Mouse (Mus musculus) kidney, postnatal 0 days (tissue): ENCODE results near the gene Cyth3. TPM values are rescaled to one million over a fixed set of nuclear protein-coding genes. Genes with fewer than 3 reads are reported as not detected.
A peak's percentile ranks its signal among the peaks of the same experiment; 100 is the strongest.

Source experiments
- ATAC-seq: fragments of 200-750 bp; cut with Nextera tagmentation; replicated peaks from 2 replicates; pipeline ENCODE4 v1.8.0; 2017; ENCODE audit warnings: low read depth, moderate number of reproducible peaks, moderate TSS enrichment, moderate library complexity; ENCODE audit not compliant: low FRiP score
- DNase-seq: peaks from one replicate; pipeline ENCODE4 v3.0.0-alpha.2; 2016; ENCODE audit warnings: low spot score
- H3K27ac ChIP-seq: fragments of 300-500 bp; sonication (generic); 2 replicates; pipeline ENCODE4 v1.5.1; 2014; ENCODE audit warnings: mild to moderate bottlenecking
- H3K27me3 ChIP-seq: fragments of 300-500 bp; sonication (generic); 2 replicates; pipeline ENCODE4 v1.6.1; 2014; ENCODE audit warnings: low read length, mixed read lengths; ENCODE audit not compliant: insufficient read depth
- H3K36me3 ChIP-seq: fragments of 300-500 bp; sonication (generic); 2 replicates; pipeline ENCODE4 v1.6.1; 2014; ENCODE audit warnings: low read length, mixed read lengths; ENCODE audit not compliant: insufficient read depth
- H3K4me1 ChIP-seq: fragments of 300-500 bp; sonication (generic); replicated peaks from 2 replicates; pipeline ENCODE4 v1.6.1; 2014; ENCODE audit warnings: antibody characterized with exemption, low read length, mixed read lengths; ENCODE audit not compliant: insufficient read depth
- H3K4me2 ChIP-seq: fragments of 300-500 bp; sonication (generic); 2 replicates; pipeline ENCODE4 v1.6.1; 2014; ENCODE audit warnings: mild to moderate bottlenecking, low read length, moderate library complexity, mixed read lengths
- H3K4me3 ChIP-seq: fragments of 300-500 bp; sonication (generic); replicated peaks from 2 replicates; pipeline ENCODE4 v1.5.1; 2014; ENCODE audit warnings: low read depth, low read length
- H3K9ac ChIP-seq: fragments of 300-500 bp; sonication (generic); 2 replicates; pipeline ENCODE4 v1.6.1; 2014; ENCODE audit warnings: low read depth, low read length
- H3K9me3 ChIP-seq: fragments of 300-500 bp; sonication (generic); replicated peaks from 2 replicates; pipeline ENCODE4 v1.6.1; 2016; ENCODE audit warnings: low read length, inconsistent platforms, mixed read lengths
- CTCF ChIP-seq: IDR thresholded peaks from 2 replicates; pipeline ENCODE4 v1.5.1; 2016; ENCODE audit warnings: antibody characterized with exemption, low read depth, mild to moderate bottlenecking, moderate library complexity
- WGBS: fragments of 180-500 bp; shearing (Covaris S2); extraction: QIAGEN DNeasy Blood & Tissue Kit; methylation state at CpG from one replicate; pipeline ENCODE4 v1.1.7; 2014; 5-methylcytosine and 5-hydroxymethylcytosine counted together
- polyA plus RNA-seq: library from polyadenylated mRNA; unstranded; fragments of >200 nt; fragmentation: Nextera tagmentation; extraction: Ambion mirVana; gene quantifications from 2 replicates; pipeline ENCODE4 v1.2.1, GENCODE M21; 2015

The Cyth3 gene
- polyA plus RNA-seq, 1 experiment from 2014 or later = 74.3 TPM

- DNase-seq (no peak), ATAC-seq (no peak)
- no peak for TF ChIP-seq CTCF
- H3K9ac ChIP-seq = no peak overlapping the region
- no peaks in the 10 kb centered on the region for H3K27me3 ChIP-seq
- H3K36me3 ChIP-seq = no peaks in the 10 kb centered on the region
- 65% methylated on average over 7 of the region's 7 CpGs for WGBS
- no peaks in the 10 kb centered on the region for H3K9me3 ChIP-seq
- no peak overlapping the region for H3K4me2 ChIP-seq
- 0 out of 2 replicates have a peak, but pooled peaks cover 6% of the 10 kb centered on the region for H3K4me1 ChIP-seq
- H3K27ac ChIP-seq = no peak overlapping the region
- H3K4me3 ChIP-seq = no peak overlapping the region
Measured at GRCm38 (mm10) chr5:143618585-143618984, 3.7 kb upstream of the Cyth3 start.

GRCm38 (mm10) chr5:143620196-143620595 is 2.1 kb upstream of the Cyth3 start:
- ATAC-seq (no peak), DNase-seq (no peak)
- Histone ChIP-seq H3K9me3 (no peaks in the 10 kb centered on the region), H3K4me3 (no peak overlapping the region), H3K36me3 (no peaks in the 10 kb centered on the region), H3K4me1 (0 out of 2 replicates have a peak, but pooled peaks cover 6% of the 10 kb centered on the region), H3K27me3 (no peaks in the 10 kb centered on the region), H3K9ac (no peak overlapping the region), H3K27ac (no peak overlapping the region), H3K4me2 (no peak overlapping the region)
- TF ChIP-seq CTCF = no peak
- WGBS = 9% methylated on average over 1 of the region's 1 CpGs

GRCm38 (mm10) chr5:143620941-143621340 is 1.3 kb upstream of the Cyth3 start:
- Histone ChIP-seq H3K27ac (no peak overlapping the region), H3K4me3 (no peak overlapping the region), H3K27me3 (no peaks in the 10 kb centered on the region), H3K9me3 (no peaks in the 10 kb centered on the region), H3K4me2 (no peak overlapping the region), H3K9ac (no peak overlapping the region), H3K36me3 (no peaks in the 10 kb centered on the region), H3K4me1 (peaks cover 12% of the 10 kb centered on the region)
- peak; percentile 67 for DNase-seq
- ATAC-seq = no peak
- WGBS = 6% methylated on average over 13 of the region's 13 CpGs
- no peak for TF ChIP-seq CTCF

- Histone ChIP-seq H3K4me3 (peak overlapping the region; percentile 67), H3K9me3 (no peaks in the 10 kb centered on the region), H3K27me3 (no peaks in the 10 kb centered on the region), H3K9ac (peak overlapping the region; percentile 86), H3K4me1 (peaks cover 17% of the 10 kb centered on the region), H3K36me3 (no peaks in the 10 kb centered on the region), H3K4me2 (peak overlapping the region; percentile 74), H3K27ac (peak overlapping the region; percentile 87)
- no peak for DNase-seq
- under 1% methylated on average over 48 of the region's 48 CpGs for WGBS
- TF ChIP-seq CTCF = no peak
- peak; percentile 75 for ATAC-seq
Measured at GRCm38 (mm10) chr5:143622623-143623150, 440 bp downstream of the Cyth3 start.

GRCm38 (mm10) chr5:143623356-143624295 is 1.4 kb downstream of the Cyth3 start:
- H3K9ac ChIP-seq = peak overlapping the region; percentile 86
- TF ChIP-seq CTCF = no peak
- DNase-seq (no peak), ATAC-seq (no peak)
- peak overlapping the region; percentile 43 for H3K27ac ChIP-seq
- H3K9me3 ChIP-seq = no peaks in the 10 kb centered on the region
- peak overlapping the region; percentile 67 for H3K4me3 ChIP-seq
- H3K4me1 ChIP-seq = peaks cover 17% of the 10 kb centered on the region
- H3K36me3 ChIP-seq = no peaks in the 10 kb centered on the region
- H3K27me3 ChIP-seq = no peaks in the 10 kb centered on the region
- peak overlapping the region; percentile 74 for H3K4me2 ChIP-seq
- 19% methylated on average over 19 of the region's 19 CpGs for WGBS

GRCm38 (mm10) chr5:143624449-143624848 is 2.2 kb downstream of the Cyth3 start:
- H3K4me3 ChIP-seq = peak overlapping the region; percentile 67
- H3K27ac ChIP-seq = 0 out of 2 replicates have a peak overlapping the region, but pooled peaks have one; percentile 47
- H3K4me1 ChIP-seq = peaks cover 17% of the 10 kb centered on the region
- no peaks in the 10 kb centered on the region for H3K36me3 ChIP-seq
- no peak overlapping the region; the same call in 1 of the 2 replicates for H3K9ac ChIP-seq
- H3K27me3 ChIP-seq = no peaks in the 10 kb centered on the region
- ATAC-seq (no peak), DNase-seq (no peak)
- WGBS = 70% methylated on average over 3 of the region's 3 CpGs
- H3K4me2 ChIP-seq = peak overlapping the region; percentile 74
- no peak for TF ChIP-seq CTCF
- no peaks in the 10 kb centered on the region for H3K9me3 ChIP-seq
